Mouse (Mus musculus): ENCODE data around the gene Tmem266.

The Tmem266 gene

GRCm38 (mm10) chr9:55326515-55327233 is at the start of gene Tmem266, which contains the start of gene Nrg4:
Gene Tmem266, plus strand, starts transcription at chr9:55326913.
Gene Nrg4, minus strand, starts transcription at chr9:55326844.
- peak; percentile 85 for DNase-seq (ENCODE audit: extremely low spot score, low spot score)

- DNase-seq (ENCODE audit: extremely low spot score, low spot score) = no peak
Observed at GRCm38 (mm10) chr9:55277562-55277961, 49.2 kb upstream of the Tmem266 start.

GRCm38 (mm10) chr9:55279114-55279825 is 47.4 kb upstream of the Tmem266 start:
- no peak for DNase-seq (ENCODE audit: extremely low spot score, low spot score)

- peak; percentile 22 for DNase-seq (ENCODE audit: extremely low spot score, low spot score)
Observed at GRCm38 (mm10) chr9:55283516-55283915, 43.2 kb upstream of the Tmem266 start.

GRCm38 (mm10) chr9:55285197-55285596 is 41.5 kb upstream of the Tmem266 start:
- no peak for DNase-seq (ENCODE audit: extremely low spot score, low spot score)

GRCm38 (mm10) chr9:55289475-55290198 is 37.1 kb upstream of the Tmem266 start:
- DNase-seq (ENCODE audit: extremely low spot score, low spot score) = no peak

GRCm38 (mm10) chr9:55291966-55292365 is 34.7 kb upstream of the Tmem266 start:
- no peak for DNase-seq (ENCODE audit: extremely low spot score, low spot score)

GRCm38 (mm10) chr9:55296221-55296620 is 30.5 kb upstream of the Tmem266 start:
- no peak for DNase-seq (ENCODE audit: extremely low spot score, low spot score)

GRCm38 (mm10) chr9:55307066-55307465 is 19.6 kb upstream of the Tmem266 start:
- DNase-seq (ENCODE audit: extremely low spot score, low spot score) = no peak

- no peak for DNase-seq (ENCODE audit: extremely low spot score, low spot score)
Observed at GRCm38 (mm10) chr9:55307557-55307956, 19.2 kb upstream of the Tmem266 start.

- no peak for DNase-seq (ENCODE audit: extremely low spot score, low spot score)
Observed at GRCm38 (mm10) chr9:55308455-55308854, 18.3 kb upstream of the Tmem266 start.

- peak; percentile 73 for DNase-seq (ENCODE audit: extremely low spot score, low spot score)
Observed at GRCm38 (mm10) chr9:55311560-55311959, 15.2 kb upstream of the Tmem266 start.

- DNase-seq (ENCODE audit: extremely low spot score, low spot score) = no peak
Observed at GRCm38 (mm10) chr9:55313619-55314261, 13.0 kb upstream of the Tmem266 start.

- DNase-seq (ENCODE audit: extremely low spot score, low spot score) = no peak
Observed at GRCm38 (mm10) chr9:55322641-55323040, 4.1 kb upstream of the Tmem266 start.

- no peak for DNase-seq (ENCODE audit: extremely low spot score, low spot score)
Observed at GRCm38 (mm10) chr9:55324085-55324484, 2.6 kb upstream of the Tmem266 start.

GRCm38 (mm10) chr9:55324516-55324915 is 2.2 kb upstream of the Tmem266 start:
- DNase-seq (ENCODE audit: extremely low spot score, low spot score) = no peak

- no peak for DNase-seq (ENCODE audit: extremely low spot score, low spot score)
Observed at GRCm38 (mm10) chr9:55325061-55325460, 1.7 kb upstream of the Tmem266 start.

- no peak for DNase-seq (ENCODE audit: extremely low spot score, low spot score)
Observed at GRCm38 (mm10) chr9:55325564-55326514, 874 bp upstream of the Tmem266 start.

GRCm38 (mm10) chr9:55327234-55327615 is 512 bp downstream of the Tmem266 start:
- no peak for DNase-seq (ENCODE audit: extremely low spot score, low spot score)

- DNase-seq (ENCODE audit: extremely low spot score, low spot score) = no peak
Observed at GRCm38 (mm10) chr9:55328151-55328918, 1.6 kb downstream of the Tmem266 start.

All from neural tube, embryonic 10.5 days (tissue).